Mouse (Mus musculus) small intestine, adult 2 months (tissue): ENCODE data around the gene Apobec1.

ENCODE experiments used
- CTCF ChIP-seq: fragments of 200-500 bp; IDR thresholded peaks from 2 replicates; pipeline ENCODE4 v1.5.1; 2012; ENCODE audit warnings: low read depth, mild to moderate bottlenecking, control low read depth, inconsistent platforms, low read length, moderate library complexity, mixed read lengths; ENCODE audit not compliant: insufficient replicate concordance, insufficient read length; ENCODE audit errors: extremely low read depth
- POLR2A ChIP-seq: fragments of 200-500 bp; IDR thresholded peaks from 2 replicates; pipeline ENCODE4 v1.6.1; 2012; ENCODE audit warnings: low read depth, mild to moderate bottlenecking, control low read depth, inconsistent platforms, low read length, moderate library complexity

DNA sequence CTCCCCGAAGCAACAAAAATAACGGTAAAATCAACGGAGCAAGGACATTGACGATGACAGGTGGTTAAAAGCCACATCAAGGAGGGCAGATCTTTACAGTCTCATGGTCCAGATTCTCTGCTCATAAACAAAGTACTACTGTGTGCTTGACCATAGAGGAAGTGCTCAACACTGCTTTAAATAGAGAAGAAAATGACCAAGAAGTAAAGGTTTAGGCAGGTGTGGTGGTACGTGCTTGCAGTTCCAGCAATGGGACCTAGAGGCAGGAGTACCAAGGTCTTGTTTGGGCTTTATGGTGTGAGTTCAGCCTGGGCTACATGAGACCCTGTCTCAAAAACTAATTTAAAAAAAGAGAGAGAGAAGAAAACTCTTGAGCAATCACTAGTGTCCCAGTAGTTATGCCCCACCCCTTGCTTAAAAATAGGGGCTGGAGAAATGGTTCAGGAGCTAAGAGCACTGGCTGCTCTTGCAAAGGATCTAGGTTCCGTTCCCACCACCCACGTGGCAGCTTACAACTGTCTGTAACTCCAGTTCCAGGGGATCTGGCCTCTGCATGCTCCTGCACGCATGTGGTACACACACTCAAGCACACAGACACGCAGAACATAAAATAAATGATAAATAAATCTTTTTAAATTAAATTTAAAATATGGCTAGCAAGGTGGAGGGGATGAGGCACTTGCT lies 3.0 kb downstream of the Apobec1 start:
- TF ChIP-seq CTCF (no peak), POLR2A (no peak)
